Mouse (Mus musculus) embryonic facial prominence, embryonic 11.5 days (tissue): ENCODE data around the gene Amtn. TPM values are rescaled to one million over a fixed set of nuclear protein-coding genes. Genes with fewer than 3 reads are reported as not detected.
"Not testable (repeated sequence)": the region's sequence is repeated elsewhere in the genome, so short reads cannot be mapped to it uniquely, and the experiment has no call there.

Experiments used
- ATAC-seq: fragments of 200-750 bp; cut with Nextera tagmentation; replicated peaks from 2 replicates; pipeline ENCODE4 v1.8.0; 2017; ENCODE audit warnings: low read depth; ENCODE audit not compliant: insufficient number of reproducible peaks, low FRiP score, low TSS enrichment
- DNase-seq: peaks from one replicate; pipeline ENCODE4 v3.0.0-alpha.2; 2015; ENCODE audit warnings: low spot score
- H3K27ac ChIP-seq: fragments of 300-500 bp; sonication (generic); replicated peaks from 2 replicates; pipeline ENCODE4 v1.5.1; 2014; ENCODE audit warnings: mild to moderate bottlenecking, low read depth, low read length, control low read depth
- H3K27me3 ChIP-seq: fragments of 300-500 bp; sonication (generic); 2 replicates; pipeline ENCODE4 v1.6.1; 2014; ENCODE audit warnings: mild to moderate bottlenecking, low read length, moderate library complexity, mixed read lengths; ENCODE audit not compliant: control insufficient read depth, insufficient read depth
- H3K36me3 ChIP-seq: fragments of 300-500 bp; sonication (generic); replicated peaks from 2 replicates; pipeline ENCODE4 v1.6.1; 2014; ENCODE audit warnings: low read depth, mild to moderate bottlenecking, low read length, moderate library complexity, mixed read lengths; ENCODE audit not compliant: control insufficient read depth, insufficient read depth
- H3K4me1 ChIP-seq: fragments of 300-500 bp; sonication (generic); 2 replicates; pipeline ENCODE4 v1.6.1; 2014; ENCODE audit warnings: low read length, mixed read lengths; ENCODE audit not compliant: control insufficient read depth, insufficient read depth
- H3K4me2 ChIP-seq: fragments of 300-500 bp; sonication (generic); 2 replicates; pipeline ENCODE4 v1.6.1; 2014; ENCODE audit warnings: low read depth, mild to moderate bottlenecking, control low read depth, low read length, moderate library complexity
- H3K4me3 ChIP-seq: fragments of 300-500 bp; sonication (generic); 2 replicates; pipeline ENCODE4 v1.5.1; 2014; ENCODE audit warnings: low read depth, low read length, control low read depth
- H3K9ac ChIP-seq: fragments of 300-500 bp; sonication (generic); replicated peaks from 2 replicates; pipeline ENCODE4 v1.6.1; 2014; ENCODE audit warnings: mild to moderate bottlenecking, control low read depth, low read length
- H3K9me3 ChIP-seq: fragments of 300-500 bp; sonication (generic); replicated peaks from 2 replicates; pipeline ENCODE4 v1.6.1; 2016; ENCODE audit warnings: mild to moderate bottlenecking, low read length, inconsistent platforms, mixed read lengths; ENCODE audit not compliant: control insufficient read depth
- WGBS: fragments of 180-500 bp; shearing (Covaris S2); extraction: QIAGEN DNeasy Blood & Tissue Kit; methylation state at CpG from one replicate; pipeline ENCODE4 v1.1.7; 2014; 5-methylcytosine and 5-hydroxymethylcytosine counted together
- polyA plus RNA-seq: library from polyadenylated mRNA; unstranded; fragments of >200 nt; fragmentation: Nextera tagmentation; extraction: Ambion mirVana; gene quantifications from 2 replicates; pipeline ENCODE4 v1.2.1, GENCODE M21; 2014

Amtn gene
- polyA plus RNA-seq: not detected in 2 replicates

DNA sequence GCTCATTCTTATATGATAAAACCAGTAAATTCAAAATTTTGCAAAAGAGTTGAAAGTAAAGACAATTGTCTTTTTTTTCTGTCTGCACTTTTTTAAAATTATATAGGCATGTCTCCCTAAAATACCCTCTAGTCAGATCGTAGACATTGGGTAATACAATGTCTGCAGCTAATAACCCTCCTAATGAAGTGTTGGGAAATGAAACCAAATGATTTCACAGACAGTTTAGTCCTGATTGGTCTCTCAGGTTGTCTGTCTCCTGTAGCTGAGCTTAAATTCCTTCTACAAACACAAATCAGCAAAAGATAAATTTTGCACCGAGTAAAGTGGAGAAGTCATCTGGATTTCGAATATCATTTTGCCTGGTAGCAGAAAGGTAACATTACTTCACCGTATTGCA is at the start of gene Amtn:
Gene Amtn, plus strand, starts transcription at position 301 of the 400 bp plus-strand sequence.
- no peaks in the 10 kb centered on the region for H3K9me3 ChIP-seq
- ATAC-seq (no peak), DNase-seq (no peak)
- H3K4me1 ChIP-seq: no peaks in the 10 kb centered on the region
- no peak within 1 kb of the TSS for H3K4me3 ChIP-seq
- H3K27me3 ChIP-seq: no peaks in the 10 kb centered on the region
- no peak within 1 kb of the TSS for H3K4me2 ChIP-seq
- H3K36me3 ChIP-seq: no peaks in the 10 kb centered on the region
- H3K9ac ChIP-seq: no peak within 1 kb of the TSS
- 77% methylated on average over 4 of the region's 4 CpGs for WGBS
- H3K27ac ChIP-seq: no peak within 1 kb of the TSS

- not testable (repeated sequence) for H3K4me3 ChIP-seq, DNase-seq, H3K9ac ChIP-seq, H3K9me3 ChIP-seq, H3K4me1 ChIP-seq, H3K27me3 ChIP-seq, H3K36me3 ChIP-seq, ATAC-seq, H3K27ac ChIP-seq, H3K4me2 ChIP-seq
- 50% methylated on average over 2 of the region's 2 CpGs for WGBS
Observed at GRCm38 (mm10) chr5:88348533-88348932, 27.4 kb upstream of the Amtn start.

DNA sequence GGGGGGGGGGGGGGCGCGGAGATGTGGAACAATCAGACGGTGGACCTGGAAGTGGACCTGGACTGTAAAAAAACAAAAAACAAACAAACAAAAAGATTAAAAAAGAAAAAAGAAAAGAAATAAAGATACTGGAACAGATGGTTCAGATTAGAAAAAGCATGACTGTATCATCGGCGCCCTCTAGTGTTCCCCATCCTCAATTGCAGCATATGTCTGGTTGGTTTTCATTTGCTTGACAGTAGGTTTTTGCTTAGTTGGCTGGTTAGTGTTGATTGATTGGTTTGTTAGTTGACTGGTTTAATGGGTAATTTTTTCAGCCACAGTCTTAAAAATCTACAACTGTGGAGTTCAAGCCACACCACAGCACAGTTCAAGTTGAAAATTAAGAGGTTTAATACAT is 11.1 kb upstream of the Amtn start:
- Histone ChIP-seq H3K4me1 (no peaks in the 10 kb centered on the region), H3K4me3 (no peak overlapping the region), H3K9ac (no peak overlapping the region), H3K27me3 (no peaks in the 10 kb centered on the region), H3K36me3 (no peaks in the 10 kb centered on the region), H3K4me2 (no peak overlapping the region), H3K9me3 (no peaks in the 10 kb centered on the region), H3K27ac (no peak overlapping the region)
- ATAC-seq (no peak), DNase-seq (peak; percentile 74)
- 13% methylated on average over 5 of the region's 5 CpGs for WGBS

- DNase-seq: no peak
- Histone ChIP-seq H3K9ac (no peak overlapping the region), H3K36me3 (no peaks in the 10 kb centered on the region), H3K27ac (no peak overlapping the region), H3K4me3 (no peak overlapping the region), H3K4me1 (no peaks in the 10 kb centered on the region), H3K9me3 (no peaks in the 10 kb centered on the region), H3K4me2 (no peak overlapping the region), H3K27me3 (no peaks in the 10 kb centered on the region)
- WGBS: 72% methylated on average over 1 of the region's 1 CpGs
- ATAC-seq: no peak
Observed at GRCm38 (mm10) chr5:88366886-88367285, 9.0 kb upstream of the Amtn start.

GRCm38 (mm10) chr5:88370578-88371232 is 5.2 kb upstream of the Amtn start:
- Histone ChIP-seq H3K9me3 (no peaks in the 10 kb centered on the region), H3K4me3 (no peak overlapping the region), H3K36me3 (no peaks in the 10 kb centered on the region), H3K9ac (no peak overlapping the region), H3K27me3 (no peaks in the 10 kb centered on the region), H3K27ac (no peak overlapping the region), H3K4me2 (no peak overlapping the region), H3K4me1 (no peaks in the 10 kb centered on the region)
- WGBS: 83% methylated on average over 6 of the region's 6 CpGs
- ATAC-seq (no peak), DNase-seq (no peak)

- 82% methylated on average over 6 of the region's 6 CpGs for WGBS
- H3K27ac ChIP-seq: no peak overlapping the region
- no peak overlapping the region for H3K4me3 ChIP-seq
- H3K4me1 ChIP-seq: no peaks in the 10 kb centered on the region
- no peaks in the 10 kb centered on the region for H3K27me3 ChIP-seq
- ATAC-seq (no peak), DNase-seq (no peak)
- H3K9ac ChIP-seq: no peak overlapping the region
- no peak overlapping the region for H3K4me2 ChIP-seq
- H3K9me3 ChIP-seq: no peaks in the 10 kb centered on the region
- H3K36me3 ChIP-seq: no peaks in the 10 kb centered on the region
Observed at GRCm38 (mm10) chr5:88372563-88372962, 3.3 kb upstream of the Amtn start.

- not testable (repeated sequence) for H3K9ac ChIP-seq, H3K27ac ChIP-seq, H3K9me3 ChIP-seq, H3K4me2 ChIP-seq, H3K4me3 ChIP-seq, H3K27me3 ChIP-seq, ATAC-seq, H3K36me3 ChIP-seq, H3K4me1 ChIP-seq, DNase-seq
- WGBS: 89% methylated on average over 2 of the region's 2 CpGs
Observed at GRCm38 (mm10) chr5:88391960-88392359, 16.1 kb downstream of the Amtn start.

- H3K4me3 ChIP-seq: no peak overlapping the region
- H3K27me3 ChIP-seq: no peaks in the 10 kb centered on the region
- H3K9me3 ChIP-seq: no peaks in the 10 kb centered on the region
- H3K4me1 ChIP-seq: no peaks in the 10 kb centered on the region
- ATAC-seq: 0 out of 2 replicates have a peak, but pooled peaks have one; percentile 22
- no peaks in the 10 kb centered on the region for H3K36me3 ChIP-seq
- no peak overlapping the region for H3K4me2 ChIP-seq
- H3K27ac ChIP-seq: no peak overlapping the region
- 72% methylated on average over 5 of the region's 5 CpGs for WGBS
- no peak for DNase-seq
- H3K9ac ChIP-seq: no peak overlapping the region
Observed at GRCm38 (mm10) chr5:88398581-88398980, 22.7 kb downstream of the Amtn start.
